Mouse (Mus musculus): ENCODE results near the gene Gnb4.

Gene Gnb4

DNA sequence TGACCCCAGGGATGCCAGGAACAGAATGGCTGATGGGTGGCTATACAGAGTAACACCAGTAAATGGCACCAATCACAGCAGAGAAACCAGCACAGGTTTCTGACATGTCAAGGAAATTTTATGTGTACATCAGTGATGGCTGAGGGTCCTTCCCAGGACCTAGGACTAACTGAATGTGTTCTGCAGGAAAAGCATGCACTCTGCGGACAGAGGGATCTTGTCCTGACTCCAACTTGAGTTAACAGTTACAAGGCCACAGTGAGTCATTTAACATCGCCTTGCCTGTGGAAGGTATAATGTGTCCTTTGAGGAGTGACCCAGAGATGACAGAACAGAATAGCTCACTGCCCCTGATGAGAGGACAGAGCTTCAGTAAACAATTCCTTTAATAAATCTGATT, 1.6 kb downstream of the Gnb4 start:
- DNase-seq (ENCODE audit: low read depth) = no peak

DNA sequence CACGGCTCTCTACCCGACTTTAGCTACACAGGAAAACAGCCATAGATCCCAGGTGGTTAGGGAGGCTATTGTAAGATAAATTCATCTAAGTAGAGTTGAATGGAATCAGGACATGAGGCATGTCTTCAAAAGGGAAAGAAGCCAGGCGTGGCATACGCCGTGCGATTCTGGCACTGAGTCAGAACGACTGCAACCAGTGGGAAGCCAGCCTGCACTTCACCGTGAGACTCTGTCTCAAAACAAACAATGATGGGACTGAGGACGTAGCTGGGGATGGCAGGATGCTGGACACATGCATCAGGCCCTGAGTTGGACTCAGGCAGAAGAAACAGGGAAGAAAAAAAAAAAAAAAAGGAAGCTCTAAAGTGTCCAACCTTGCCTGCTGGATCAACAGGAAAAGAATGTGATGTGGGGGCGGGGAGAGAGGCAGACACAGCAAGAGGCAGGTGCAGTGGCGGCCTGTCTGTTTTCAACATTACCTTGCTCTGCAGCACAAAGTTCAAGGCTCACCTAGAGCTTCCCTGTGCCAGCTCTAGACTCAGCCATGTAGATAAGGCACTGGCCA, 4.7 kb downstream of the Gnb4 start:
- no peak for DNase-seq (ENCODE audit: low read depth)

DNA sequence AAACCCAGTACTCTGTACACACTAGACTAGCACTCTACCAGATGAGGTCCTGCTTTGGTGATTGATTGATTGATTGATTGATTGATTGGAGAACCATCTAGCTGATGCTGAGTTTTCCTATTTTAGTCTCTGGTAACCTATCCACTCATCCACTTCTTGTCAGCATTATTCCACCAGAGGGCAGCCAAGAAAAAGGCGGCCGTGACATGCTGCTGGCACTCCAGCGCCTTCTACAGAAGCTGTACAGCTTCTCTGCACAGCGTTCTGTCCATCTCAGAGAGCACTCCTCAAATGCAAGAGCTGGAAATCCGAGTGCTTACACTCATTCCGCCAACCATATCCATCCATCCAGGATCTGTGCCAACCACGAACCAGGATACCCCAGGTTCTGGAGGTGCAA, 5.8 kb downstream of the Gnb4 start:
- peak; percentile 27 for DNase-seq (ENCODE audit: low read depth)

DNA sequence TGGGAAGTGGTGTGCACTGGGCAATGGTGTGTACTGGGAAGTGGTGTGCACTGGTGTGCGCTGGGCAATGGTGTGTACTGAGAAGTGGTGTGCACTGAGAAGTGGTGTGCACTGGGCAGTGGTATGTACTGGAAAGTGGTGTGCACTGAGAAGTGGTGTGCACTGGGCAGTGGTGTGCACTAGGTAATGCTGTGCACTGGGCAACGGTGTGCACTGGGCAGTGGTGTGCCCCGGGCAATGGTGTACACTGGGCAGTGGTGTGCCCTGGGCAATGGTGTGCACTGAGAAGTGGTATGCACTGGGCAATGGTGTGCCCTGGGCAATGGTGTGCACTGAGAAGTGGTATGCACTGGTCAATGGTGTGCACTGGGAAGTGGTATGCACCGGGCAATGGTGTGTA, 7.2 kb downstream of the Gnb4 start:
- DNase-seq (ENCODE audit: low read depth) = no peak

DNA sequence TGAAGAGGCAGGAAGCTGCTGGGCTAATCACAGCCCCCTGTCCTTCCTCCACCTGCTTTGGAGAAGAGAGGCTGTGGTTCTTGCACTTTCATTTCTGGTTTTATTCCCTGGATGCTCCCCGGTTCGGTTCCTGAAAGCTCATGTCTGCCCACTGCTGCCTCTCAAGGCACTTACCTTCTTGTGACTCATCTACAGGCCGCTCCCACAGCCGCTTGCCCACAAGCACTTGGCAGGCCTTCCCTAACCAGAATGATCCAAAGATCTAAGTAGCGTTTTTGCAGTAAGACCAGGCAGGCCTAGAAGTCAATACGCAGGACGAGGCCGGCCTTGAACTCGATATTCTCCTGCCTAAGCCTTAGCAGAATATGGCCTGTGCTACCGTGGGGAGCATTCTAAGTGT, 15.3 kb downstream of the Gnb4 start:
- no peak for DNase-seq (ENCODE audit: low read depth)

DNA sequence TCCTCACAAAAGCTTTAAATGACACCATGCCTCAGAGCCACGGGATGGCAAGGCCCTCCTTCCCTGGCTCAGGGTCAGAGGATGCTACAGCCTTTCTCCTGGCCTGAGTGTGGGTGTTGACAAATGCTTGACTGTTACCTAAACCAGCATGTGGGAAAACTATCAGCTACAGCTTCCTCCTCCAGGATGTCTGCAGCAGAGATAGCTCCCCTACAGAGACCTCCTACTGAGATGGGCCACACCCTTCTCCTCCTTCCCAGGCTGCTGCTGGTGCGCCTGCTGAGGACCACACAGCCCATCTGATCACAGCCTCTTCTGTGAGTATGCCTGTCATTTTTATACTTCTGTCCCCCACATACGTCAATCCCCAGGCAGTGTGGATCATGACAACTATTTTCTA, 17.1 kb downstream of the Gnb4 start:
- DNase-seq (ENCODE audit: low read depth) = no peak

DNA sequence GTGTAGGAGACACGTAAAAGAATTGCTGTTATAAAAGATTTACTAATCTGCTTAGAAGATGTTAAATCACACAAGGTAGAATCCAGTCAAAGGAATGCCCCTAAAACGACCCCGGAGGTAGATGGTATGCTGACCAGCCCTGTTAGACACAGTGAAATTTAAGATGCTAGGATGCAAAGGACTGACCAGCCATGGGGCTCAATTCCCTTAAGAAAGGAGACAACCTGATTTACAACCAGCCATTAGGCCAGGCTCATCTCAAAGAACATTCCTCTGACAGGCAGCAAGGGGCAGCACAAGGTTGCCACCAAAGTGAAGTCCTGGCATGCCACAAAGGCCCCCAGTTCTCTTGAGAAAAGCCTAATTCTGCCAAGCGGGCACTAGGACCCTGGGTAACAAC, 21.3 kb downstream of the Gnb4 start:
- no peak for DNase-seq (ENCODE audit: low read depth)

DNA sequence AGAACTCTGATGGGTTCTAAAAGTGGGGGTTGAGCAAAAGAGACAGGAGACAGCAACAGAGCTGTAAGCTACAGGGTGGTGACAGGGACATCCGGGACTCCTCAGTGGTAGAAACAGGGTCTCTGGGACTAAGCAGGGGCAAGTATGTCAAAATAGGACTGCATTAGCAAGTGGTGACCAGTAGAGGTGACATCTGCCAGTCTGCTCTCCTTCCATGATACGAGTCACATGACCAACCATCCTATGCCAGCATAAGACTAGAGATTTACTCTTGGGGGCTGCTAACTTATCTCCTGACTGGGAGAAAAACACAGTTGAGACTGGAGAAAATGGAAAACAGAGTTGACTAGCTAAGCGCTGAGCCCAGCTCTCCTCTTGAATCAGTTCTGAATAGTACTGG, 30.1 kb downstream of the Gnb4 start:
- DNase-seq (ENCODE audit: low read depth) = no peak

DNA sequence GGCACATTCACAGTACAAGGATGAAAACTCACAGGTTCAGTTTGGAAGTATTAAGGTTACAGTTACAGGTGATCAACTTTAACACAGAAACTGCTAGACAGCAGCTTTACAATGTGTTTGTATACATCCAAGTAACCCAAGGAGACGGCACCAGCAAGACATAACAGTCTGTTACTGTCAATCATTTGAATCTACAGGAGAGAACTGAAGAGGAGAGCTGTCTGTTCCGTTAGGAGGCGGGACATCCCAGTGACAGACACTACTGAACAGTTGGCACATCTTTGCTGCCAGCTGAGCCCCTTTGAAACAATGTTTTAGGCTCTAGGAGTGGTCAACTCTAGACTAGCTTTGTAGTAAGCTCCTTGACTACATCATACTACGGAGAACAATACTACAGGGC, 32.9 kb downstream of the Gnb4 start:
- no peak for DNase-seq (ENCODE audit: low read depth)

DNA sequence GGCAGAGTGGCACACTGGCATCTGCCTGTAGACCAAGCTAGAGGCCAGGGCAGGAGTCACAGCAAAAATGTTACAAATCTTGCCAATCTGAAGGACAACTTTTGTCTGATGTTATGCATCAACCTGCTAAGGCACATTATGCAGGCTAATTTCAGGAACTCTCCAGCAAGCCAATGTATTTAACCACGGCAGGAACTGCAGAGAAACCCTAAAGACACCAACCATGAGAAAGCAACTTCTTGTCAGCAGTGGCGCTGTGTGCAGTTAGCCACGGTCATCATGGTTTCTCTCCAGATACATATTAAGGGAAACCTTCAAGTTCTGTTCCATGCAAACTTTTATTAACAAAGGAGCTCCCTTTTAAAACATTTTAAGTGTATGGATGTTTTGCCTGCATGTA, 34.5 kb downstream of the Gnb4 start:
- DNase-seq (ENCODE audit: low read depth) = no peak

DNA sequence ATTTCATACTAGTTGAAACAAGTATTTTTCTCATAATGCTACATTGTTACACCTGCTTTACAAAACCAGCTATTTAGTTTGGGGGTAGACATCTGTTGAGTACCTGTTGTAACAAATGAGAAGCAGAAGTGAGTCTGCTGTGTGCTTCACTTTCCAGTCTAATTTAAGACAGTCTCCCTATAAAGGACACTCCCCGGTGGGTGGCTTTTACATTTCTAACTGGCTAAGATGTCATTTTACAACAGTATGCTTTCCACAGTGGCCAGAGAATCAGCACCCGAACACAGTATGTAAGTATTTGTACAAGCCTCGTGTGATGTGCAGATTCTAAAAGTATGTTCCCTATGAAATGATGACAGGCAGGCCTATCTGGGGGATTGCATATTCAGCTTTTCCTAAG, 35.6 kb downstream of the Gnb4 start:
- no peak for DNase-seq (ENCODE audit: low read depth)

DNA sequence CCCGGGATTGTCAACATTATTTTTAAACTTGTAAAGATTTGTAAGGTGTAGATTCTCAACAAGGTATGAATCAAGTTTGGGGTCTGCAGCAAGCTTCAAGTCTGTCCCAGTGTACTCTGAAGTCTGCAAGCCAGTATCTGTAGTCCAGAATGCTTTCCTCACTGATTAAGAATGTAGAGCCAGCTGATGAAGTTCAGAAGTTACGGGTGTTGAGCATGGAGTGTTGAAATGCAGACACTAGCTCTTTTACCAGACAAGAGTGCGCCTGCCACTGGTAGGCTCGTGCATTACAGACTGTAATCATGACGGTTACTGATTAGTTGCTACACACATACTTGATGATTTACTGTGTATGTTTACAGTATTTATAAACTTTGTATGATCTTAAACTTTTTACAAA, 37.6 kb downstream of the Gnb4 start:
- no peak for DNase-seq (ENCODE audit: low read depth)

DNA sequence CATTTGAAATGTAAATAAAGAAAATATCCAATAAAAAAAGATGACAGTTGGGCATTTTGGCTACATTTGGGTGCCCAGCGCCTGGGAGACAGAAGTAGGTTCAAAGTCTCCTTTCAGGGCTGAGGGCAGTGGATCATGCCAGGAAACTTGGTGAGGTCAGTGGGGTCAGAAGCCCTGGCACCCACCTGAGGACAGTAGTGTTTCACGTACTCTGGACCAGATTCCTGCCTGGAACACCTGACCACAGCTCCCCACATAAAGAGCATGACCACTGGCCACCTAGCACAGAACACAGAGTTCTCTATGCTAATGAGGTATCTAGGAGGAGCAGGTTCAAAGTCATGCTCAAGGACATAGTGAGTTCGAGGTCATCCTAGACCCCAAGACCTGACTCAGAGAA, 41.2 kb downstream of the Gnb4 start:
- DNase-seq (ENCODE audit: low read depth) = no peak

DNA sequence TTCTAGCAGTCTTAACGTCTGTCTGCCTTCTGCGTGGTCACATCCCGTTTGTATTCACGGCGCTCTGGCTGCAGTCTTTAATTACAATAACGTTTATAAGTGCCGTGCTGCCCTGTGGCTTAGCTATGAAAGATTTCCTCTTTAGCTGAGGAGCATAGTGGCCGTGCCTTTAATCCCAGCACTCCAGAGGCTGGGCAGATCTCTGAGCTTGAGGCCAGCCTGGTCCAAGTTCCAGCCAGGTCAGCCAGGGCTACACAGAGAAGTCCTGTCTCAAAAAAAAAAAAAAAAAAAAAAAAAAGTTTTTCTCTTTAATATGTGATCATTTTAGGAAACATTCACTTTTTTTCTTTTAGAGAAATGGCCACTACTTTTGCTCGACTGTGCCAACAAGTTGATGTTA, 42.5 kb downstream of the Gnb4 start:
- DNase-seq (ENCODE audit: low read depth) = no peak

DNA sequence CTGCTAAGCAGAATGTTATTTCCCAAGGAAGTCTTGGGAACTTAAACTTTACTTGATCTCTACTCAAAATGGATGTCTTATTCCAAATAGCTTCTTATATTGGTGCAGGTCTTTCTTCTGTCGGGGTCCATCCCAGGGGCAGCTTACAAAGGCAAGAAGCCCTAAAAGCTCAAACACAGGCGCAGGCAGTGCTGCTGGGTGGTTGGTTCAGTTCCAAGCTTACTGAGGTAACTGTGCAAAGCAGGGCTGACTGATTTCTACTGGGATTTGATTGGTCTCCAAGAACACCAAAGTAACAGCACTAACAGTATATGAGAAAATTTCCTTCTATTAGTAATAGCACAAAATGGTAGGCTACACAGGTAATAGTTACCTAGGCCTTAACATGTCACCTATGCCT, 43.3 kb downstream of the Gnb4 start:
- DNase-seq (ENCODE audit: low read depth) = no peak

DNA sequence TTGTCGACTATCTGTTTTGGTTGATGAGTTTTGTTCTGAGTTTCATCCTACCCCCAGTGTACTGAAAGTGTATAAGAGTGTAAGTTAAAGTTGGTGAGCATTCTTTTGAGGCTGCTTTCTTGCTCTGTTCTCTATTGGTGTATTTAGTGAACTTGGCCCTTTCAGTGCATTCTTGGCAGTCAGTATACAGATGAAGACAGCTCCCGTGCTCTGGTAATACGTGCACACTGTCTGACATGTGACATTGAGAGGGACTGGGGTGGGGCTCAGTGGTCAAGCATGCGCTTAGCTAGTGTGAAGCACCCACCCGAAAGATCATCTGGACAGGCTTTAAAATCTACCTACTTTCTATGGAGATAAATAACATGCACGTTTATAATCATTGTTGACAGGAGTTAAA, 53.0 kb downstream of the Gnb4 start:
- DNase-seq (ENCODE audit: low read depth) = no peak

DNA sequence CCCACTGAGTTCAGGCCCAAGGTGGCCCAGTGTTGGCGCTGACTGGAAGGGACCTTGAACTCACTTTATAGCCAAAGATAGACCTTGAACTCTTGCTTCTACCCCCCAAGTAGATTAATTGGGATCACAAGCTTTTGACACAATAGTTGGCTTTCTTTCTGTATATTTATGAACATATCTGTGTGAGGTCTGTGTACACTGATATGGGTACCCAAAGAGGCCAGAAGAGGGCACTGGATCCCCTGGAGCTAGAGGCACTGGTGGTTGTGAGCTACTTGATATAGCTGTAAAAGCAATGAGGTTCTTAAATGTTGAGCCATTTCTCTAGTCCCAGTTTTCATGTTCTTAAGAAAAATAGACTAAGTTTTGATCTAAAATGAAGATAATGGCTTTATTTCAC, 63.3 kb downstream of the Gnb4 start:
- DNase-seq (ENCODE audit: low read depth) = no peak

DNA sequence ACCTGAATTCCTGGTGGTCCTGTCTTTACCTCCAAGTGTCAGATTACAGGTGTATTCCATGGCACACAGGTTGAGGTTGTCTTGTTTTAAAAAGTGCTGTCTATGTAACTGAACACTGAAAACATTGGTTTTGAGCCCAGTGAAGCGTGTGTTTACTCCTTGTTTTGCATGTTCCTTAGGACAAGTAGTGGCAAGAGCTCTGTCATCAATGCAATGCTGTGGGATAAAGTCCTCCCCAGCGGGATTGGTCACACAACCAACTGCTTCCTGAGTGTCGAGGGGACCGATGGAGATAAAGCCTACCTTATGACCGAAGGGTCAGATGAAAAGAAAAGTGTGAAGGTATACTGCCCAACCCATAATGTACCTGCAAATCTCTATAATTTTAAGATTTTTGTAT, 78.3 kb downstream of the Gnb4 start:
- DNase-seq (ENCODE audit: low read depth) = no peak

DNA sequence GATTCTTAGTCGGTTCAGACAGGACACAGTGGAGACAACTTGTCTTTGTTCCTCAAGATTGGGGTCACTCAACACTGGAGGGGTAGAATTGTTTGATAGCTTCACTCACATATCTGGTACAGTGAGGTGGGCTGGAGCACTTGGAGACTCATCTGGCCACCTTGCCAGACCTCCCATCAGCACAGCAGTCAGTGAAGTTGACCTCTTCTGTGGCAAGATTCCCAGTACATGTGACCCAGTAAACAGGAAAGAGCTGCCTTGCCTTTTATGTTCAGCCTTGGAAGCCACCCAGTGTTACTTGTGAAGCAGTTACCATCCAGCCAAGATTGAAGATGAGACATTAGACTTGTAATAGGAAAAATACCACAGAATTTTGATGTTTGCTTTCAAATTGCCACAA, 78.8 kb downstream of the Gnb4 start:
- DNase-seq (ENCODE audit: low read depth) = no peak

DNA sequence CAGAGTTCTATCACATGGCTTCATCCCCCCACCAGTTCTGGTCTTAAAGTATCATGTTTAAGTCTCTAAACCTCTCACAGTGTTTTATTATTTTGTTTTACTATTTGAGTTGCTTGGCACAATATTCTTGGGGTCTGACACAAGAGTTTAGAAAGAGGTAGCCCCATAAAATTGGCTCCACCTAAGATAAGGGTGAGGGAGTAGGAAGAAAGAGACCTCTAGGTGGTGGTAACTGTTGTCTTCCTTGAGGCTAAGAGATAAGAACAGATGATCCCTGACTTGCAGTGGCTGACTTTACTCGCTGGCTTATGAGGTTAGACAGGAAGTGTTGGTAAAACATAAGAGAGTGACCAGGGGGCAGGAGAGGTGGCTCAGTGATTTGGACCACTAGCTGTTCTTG, 80.7 kb downstream of the Gnb4 start:
- DNase-seq (ENCODE audit: low read depth) = peak; percentile 23

All from c-Kit-positive CD71-positive TER-119-negative erythroid progenitor cells, embryonic 14.5 days (primary cell).